Mouse (Mus musculus): ENCODE results near the gene Hist2h3c2. TPM values are rescaled to one million over a fixed set of nuclear protein-coding genes. Genes with fewer than 3 reads are reported as not detected.
"Not testable (repeated sequence)": the region's sequence is repeated elsewhere in the genome, so short reads cannot be mapped to it uniquely, and the experiment has no call there.

Gene Hist2h3c2
- polyA plus RNA-seq, 1 experiment = 17.3 TPM

DNA sequence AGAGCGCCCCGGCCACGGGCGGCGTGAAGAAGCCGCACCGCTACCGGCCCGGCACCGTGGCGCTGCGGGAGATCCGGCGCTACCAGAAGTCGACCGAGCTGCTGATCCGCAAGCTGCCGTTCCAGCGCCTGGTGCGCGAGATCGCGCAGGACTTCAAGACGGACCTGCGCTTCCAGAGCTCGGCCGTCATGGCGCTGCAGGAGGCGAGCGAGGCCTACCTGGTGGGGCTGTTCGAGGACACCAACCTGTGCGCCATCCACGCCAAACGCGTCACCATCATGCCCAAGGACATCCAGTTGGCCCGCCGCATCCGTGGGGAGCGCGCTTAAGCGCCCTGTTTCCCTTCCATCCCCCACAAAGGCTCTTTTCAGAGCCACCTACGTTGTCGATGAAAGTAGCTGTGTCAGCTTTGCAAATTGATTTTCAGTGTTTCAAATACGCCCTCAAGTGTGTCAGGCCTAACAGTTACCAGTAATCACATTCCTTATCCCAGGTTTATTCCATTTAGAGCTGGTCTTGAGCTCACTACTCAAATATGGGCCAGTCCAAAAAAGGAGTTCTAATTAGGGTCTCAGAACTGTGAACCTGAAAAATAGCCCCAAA is 29.9 kb upstream of the Hist2h3c2 start:
- not testable (repeated sequence) for DNase-seq; H3K4me1 ChIP-seq (ENCODE audit: control insufficient read depth, insufficient read depth, low read length)
- 0 out of 2 replicates have a peak, but pooled peaks have one; percentile 3 for TF ChIP-seq POLR2A (IDR thresholded peaks at IDR 0.05; ENCODE audit: borderline replicate concordance, extremely low read depth, low read depth, low read length)
- WGBS = under 1% methylated on average over 17 of the region's 44 CpGs
- H3K4me3 ChIP-seq (replicated peaks; ENCODE audit: extremely low read depth, low read depth, low read length) = peak overlapping the region; percentile 73

- TF ChIP-seq POLR2A (IDR thresholded peaks at IDR 0.05; ENCODE audit: borderline replicate concordance, extremely low read depth, low read depth, low read length) (peak; percentile 96), CTCF (IDR thresholded peaks at IDR 0.05; ENCODE audit: insufficient read depth, low read length) (no peak)
- DNase-seq = peak; percentile 77
- H3K4me1 ChIP-seq (ENCODE audit: control insufficient read depth, insufficient read depth, low read length) = peaks cover 9% of the 10 kb centered on the region
- H3K4me3 ChIP-seq (replicated peaks; ENCODE audit: extremely low read depth, low read depth, low read length) = peak within 1 kb of the TSS; percentile 73
- 11% methylated on average over 30 of the region's 30 CpGs for WGBS
Measured at GRCm38 (mm10) chr3:96268051-96268775, 29.3 kb upstream of the Hist2h3c2 start, which contains the start of gene Hist2h3b. Gene Hist2h3b, plus strand, starts transcription at chr3:96268654.

- H3K4me1 ChIP-seq (ENCODE audit: control insufficient read depth, insufficient read depth, low read length) = peaks cover 9% of the 10 kb centered on the region
- TF ChIP-seq CTCF (IDR thresholded peaks at IDR 0.05; ENCODE audit: insufficient read depth, low read length) = no peak
- no peak for TF ChIP-seq POLR2A (IDR thresholded peaks at IDR 0.05; ENCODE audit: borderline replicate concordance, extremely low read depth, low read depth, low read length)
- H3K4me3 ChIP-seq (replicated peaks; ENCODE audit: extremely low read depth, low read depth, low read length) = no peak overlapping the region
- WGBS = 65% methylated on average over 4 of the region's 4 CpGs
- no peak for DNase-seq
Measured at GRCm38 (mm10) chr3:96267541-96267940, 28.6 kb upstream of the Hist2h3c2 start.

DNA sequence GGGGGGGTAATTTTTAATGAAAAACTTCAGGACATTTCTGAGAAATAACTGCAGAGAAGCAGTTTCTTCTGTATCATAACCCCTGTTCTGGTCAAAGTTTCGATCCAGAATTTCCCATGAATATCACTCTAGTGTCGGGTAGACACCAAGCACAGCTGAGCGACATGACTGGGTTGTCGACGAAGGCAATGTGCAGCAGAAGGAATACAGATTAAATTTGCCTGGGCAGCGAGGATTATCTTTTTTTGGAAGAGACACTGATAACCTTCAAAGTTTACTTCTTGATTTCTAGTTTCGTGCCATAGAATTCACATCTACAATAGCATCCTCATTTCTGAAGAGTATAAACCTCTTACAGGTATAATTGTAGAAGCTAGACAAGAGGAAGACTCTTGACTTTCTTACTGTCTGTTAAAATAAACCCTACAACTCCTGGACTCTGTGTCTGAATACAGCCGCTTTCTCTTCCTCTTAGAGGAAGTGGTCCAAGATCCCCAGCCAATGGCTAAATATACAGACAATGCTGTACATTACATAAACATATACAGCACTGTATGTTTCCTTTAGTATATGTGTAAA is 27.3 kb upstream of the Hist2h3c2 start:
- no peak for DNase-seq
- 84% methylated on average over 8 of the region's 8 CpGs for WGBS
- Histone ChIP-seq H3K4me1 (ENCODE audit: control insufficient read depth, insufficient read depth, low read length) (peaks cover 15% of the 10 kb centered on the region), H3K4me3 (replicated peaks; ENCODE audit: extremely low read depth, low read depth, low read length) (no peak overlapping the region)
- TF ChIP-seq POLR2A (IDR thresholded peaks at IDR 0.05; ENCODE audit: borderline replicate concordance, extremely low read depth, low read depth, low read length) (no peak), CTCF (IDR thresholded peaks at IDR 0.05; ENCODE audit: insufficient read depth, low read length) (no peak)

DNA sequence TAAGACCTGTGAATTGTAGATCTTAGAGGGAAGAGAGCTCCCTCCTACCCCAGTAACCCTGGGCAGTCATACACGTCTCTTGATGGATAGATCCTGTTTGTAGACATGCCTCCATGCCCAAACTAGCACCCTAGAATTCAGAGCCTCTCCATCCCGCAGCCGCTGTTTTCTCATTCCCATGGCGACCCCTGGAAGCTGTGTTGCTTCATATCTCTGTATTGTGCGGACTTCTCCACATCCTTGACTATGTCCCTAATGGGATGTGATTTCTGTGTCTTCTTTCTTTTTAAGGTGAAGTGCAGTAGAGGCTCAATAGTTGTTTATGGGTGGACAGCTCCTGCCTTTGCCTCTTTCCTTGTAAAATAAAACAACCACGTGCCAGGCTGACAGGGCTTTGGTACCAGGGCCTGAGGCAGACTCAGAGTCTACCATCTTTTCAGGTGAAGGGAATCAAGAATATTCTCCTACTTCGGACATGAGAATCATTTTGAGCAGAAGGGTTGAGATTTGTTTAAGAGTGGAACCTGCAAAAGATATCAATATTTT is 25.6 kb upstream of the Hist2h3c2 start:
- TF ChIP-seq POLR2A (IDR thresholded peaks at IDR 0.05; ENCODE audit: borderline replicate concordance, extremely low read depth, low read depth, low read length) (no peak), CTCF (IDR thresholded peaks at IDR 0.05; ENCODE audit: insufficient read depth, low read length) (no peak)
- Histone ChIP-seq H3K4me1 (ENCODE audit: control insufficient read depth, insufficient read depth, low read length) (peaks cover 17% of the 10 kb centered on the region), H3K4me3 (replicated peaks; ENCODE audit: extremely low read depth, low read depth, low read length) (no peak overlapping the region)
- DNase-seq = no peak
- 62% methylated on average over 7 of the region's 7 CpGs for WGBS

- 1% methylated on average over 27 of the region's 27 CpGs for WGBS
Measured at GRCm38 (mm10) chr3:96263558-96264403, 24.9 kb upstream of the Hist2h3c2 start.

DNA sequence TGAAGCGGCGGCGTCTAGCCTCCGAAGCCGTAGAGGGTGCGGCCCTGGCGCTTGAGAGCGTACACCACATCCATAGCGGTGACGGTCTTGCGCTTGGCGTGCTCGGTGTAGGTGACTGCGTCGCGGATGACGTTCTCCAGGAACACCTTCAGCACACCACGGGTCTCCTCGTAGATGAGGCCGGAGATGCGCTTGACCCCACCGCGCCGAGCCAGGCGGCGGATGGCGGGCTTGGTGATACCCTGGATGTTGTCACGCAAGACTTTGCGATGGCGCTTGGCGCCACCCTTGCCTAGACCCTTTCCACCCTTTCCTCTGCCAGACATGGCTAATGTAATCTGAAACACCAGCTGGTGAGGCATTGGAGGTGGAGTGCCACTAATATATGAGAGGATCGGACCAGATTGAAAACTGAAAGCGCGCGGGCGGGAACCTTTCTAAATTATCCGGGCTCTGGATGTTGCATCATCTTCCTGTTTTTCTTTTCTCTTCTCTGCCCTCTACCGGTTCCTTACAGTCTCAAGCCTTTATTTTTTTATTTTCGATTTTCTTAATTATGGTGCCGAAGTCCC is 24.1 kb upstream of the Hist2h3c2 start, which contains the start of gene Hist2h4:
Gene Hist2h4, minus strand, starts transcription at position 333 of the 572 bp plus-strand sequence.
- H3K4me3 ChIP-seq (replicated peaks; ENCODE audit: extremely low read depth, low read depth, low read length) = peak within 1 kb of the TSS; percentile 99
- TF ChIP-seq CTCF (IDR thresholded peaks at IDR 0.05; ENCODE audit: insufficient read depth, low read length) (0 out of 2 replicates have a peak, but pooled peaks have one; percentile 5), POLR2A (IDR thresholded peaks at IDR 0.05; ENCODE audit: borderline replicate concordance, extremely low read depth, low read depth, low read length) (peak; percentile 100)
- peaks cover 15% of the 10 kb centered on the region for H3K4me1 ChIP-seq (ENCODE audit: control insufficient read depth, insufficient read depth, low read length)
- under 1% methylated on average over 40 of the region's 40 CpGs for WGBS
- DNase-seq = peak; percentile 95

More at GRCm38 (mm10) chr3:96263558-96264403, 24.9 kb upstream of the Hist2h3c2 start:
- peak; percentile 65 for DNase-seq
- TF ChIP-seq POLR2A (IDR thresholded peaks at IDR 0.05; ENCODE audit: borderline replicate concordance, extremely low read depth, low read depth, low read length) (peak; percentile 49; the same call in 1 of the 2 replicates), CTCF (IDR thresholded peaks at IDR 0.05; ENCODE audit: insufficient read depth, low read length) (no peak)
- H3K4me1 ChIP-seq (ENCODE audit: control insufficient read depth, insufficient read depth, low read length) = peaks cover 17% of the 10 kb centered on the region
- peak overlapping the region; percentile 46 for H3K4me3 ChIP-seq (replicated peaks; ENCODE audit: extremely low read depth, low read depth, low read length)

DNA sequence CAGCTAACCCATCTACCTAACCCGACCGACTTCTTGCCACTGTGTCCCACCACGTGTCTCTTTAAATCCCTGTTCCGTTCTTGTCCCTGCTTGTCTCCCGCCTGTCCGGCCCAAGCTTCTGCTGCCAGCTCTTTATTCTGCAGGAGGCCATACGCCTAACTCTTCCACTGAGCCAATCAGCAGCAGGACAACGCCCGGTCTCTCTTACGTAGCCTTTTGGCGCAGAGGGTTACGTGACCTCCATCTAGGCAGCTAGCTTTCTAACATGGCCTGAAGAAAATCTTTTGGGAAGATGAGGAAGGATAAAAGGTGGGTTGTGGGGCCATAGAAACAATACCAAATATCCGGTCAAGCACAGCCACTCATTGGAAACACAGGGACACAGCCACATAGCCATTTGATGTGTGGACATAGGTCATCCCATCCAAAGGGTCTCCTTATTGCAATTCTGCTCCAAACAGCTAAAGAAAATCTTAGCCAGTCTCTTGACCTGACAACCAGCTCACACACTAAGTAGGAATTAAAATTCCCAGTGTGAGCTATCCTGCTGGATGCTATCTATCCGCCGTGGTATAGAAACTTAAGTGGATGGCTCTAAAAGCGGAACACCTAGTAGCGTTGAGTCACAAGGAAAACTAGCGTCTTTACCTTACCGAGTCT is 23.4 kb upstream of the Hist2h3c2 start:
- TF ChIP-seq POLR2A (IDR thresholded peaks at IDR 0.05; ENCODE audit: borderline replicate concordance, extremely low read depth, low read depth, low read length) (peak; percentile 86; the same call in 1 of the 2 replicates), CTCF (IDR thresholded peaks at IDR 0.05; ENCODE audit: insufficient read depth, low read length) (no peak)
- Histone ChIP-seq H3K4me1 (ENCODE audit: control insufficient read depth, insufficient read depth, low read length) (peaks cover 12% of the 10 kb centered on the region), H3K4me3 (replicated peaks; ENCODE audit: extremely low read depth, low read depth, low read length) (peak overlapping the region; percentile 99)
- under 1% methylated on average over 19 of the region's 19 CpGs for WGBS
- peak; percentile 75 for DNase-seq

All from lung, adult 2 months (tissue).